Mouse (Mus musculus) cerebellum, postnatal 14 days (tissue): ENCODE data around the gene Dennd6a.
"Not testable (repeated sequence)": the region's sequence is repeated elsewhere in the genome, so short reads cannot be mapped to it uniquely, and the experiment has no call there.

Experiments
- DNase-seq, 2 experiments: peaks; one replicate each; pipeline ENCODE4 v3.0.0; 2021; ENCODE audit warnings: mixed read lengths in 2 of 2

Dennd6a gene

DNA sequence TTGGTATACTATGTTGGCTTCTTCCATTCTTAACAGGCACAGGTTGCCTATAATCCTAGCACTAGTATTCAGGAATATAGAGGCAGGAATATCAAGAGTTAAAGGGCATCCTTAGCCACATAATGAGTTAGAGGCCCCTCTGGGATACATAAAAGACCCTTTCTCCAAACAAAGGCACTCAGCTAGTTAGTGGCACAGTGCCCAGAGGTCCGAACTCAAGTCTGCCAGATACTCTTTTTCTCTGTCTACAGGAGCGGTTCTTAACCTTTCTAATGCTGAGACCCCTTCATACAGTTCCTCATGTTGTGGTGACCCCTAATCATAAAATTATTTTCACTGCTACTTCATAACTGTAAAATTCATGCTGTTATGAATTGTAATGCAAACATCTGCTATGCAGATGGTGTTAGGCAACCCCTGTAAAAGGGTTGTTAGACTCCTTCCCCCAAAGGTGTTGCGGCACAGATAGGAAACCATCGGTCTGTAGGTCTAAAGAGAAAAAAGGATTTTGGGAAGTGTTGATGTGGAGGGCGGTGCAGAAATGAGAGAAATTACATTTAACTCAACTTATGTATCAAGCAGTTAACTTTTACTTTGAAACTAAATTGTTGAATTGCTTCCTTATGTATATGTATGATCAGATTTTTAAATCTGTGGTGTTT, 72.5 kb downstream of the Dennd6a start:
- peak in 1 of 2 experiments; percentile 17 for DNase-seq

GRCm38 (mm10) chr14:26647811-26648210, 74.2 kb downstream of the Dennd6a start:
- no peak for DNase-seq

GRCm38 (mm10) chr14:26651901-26652300, 78.2 kb downstream of the Dennd6a start:
- peak in 1 of 2 experiments; percentile 18 for DNase-seq

DNA sequence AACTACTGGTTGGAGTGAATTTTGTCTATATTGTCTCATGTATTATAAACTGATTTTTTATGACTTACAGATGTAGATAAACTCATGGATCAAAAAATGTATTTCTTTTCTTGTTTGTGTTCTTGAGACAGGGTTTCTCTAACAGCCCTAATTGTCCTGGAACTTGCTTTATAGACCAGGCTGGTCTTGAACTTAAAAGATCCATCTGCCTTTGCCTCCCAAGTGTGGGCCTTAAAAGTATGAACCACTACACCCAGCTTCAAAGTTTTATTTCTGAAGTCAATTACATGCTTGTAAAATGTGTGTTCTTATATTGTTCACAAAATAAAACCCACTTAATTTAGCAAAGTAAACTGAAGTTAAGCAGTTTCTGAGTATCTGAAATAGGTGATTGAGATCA, 84.5 kb downstream of the Dennd6a start:
- DNase-seq: no peak

DNA sequence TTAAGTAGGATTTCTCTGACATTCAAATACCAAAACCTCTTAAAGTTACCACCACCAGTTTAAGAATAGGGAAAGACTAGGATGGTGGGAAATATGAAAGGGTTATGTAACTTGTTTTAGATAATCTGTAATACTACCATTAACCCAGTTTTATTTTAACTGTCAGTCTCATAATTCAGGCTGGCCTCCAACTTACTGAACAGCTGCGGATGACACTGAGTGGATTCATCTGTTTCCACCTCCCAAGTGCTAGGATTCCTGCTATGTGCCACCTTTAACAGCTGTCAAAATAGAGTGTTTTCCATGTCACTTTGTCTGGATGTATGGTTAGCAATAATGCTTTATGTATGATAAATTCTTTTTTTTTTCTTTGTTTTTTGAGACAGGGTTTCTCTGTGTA, 86.6 kb downstream of the Dennd6a start:
- DNase-seq: no peak

GRCm38 (mm10) chr14:26662016-26662415, 88.4 kb downstream of the Dennd6a start:
- DNase-seq: no peak

DNA sequence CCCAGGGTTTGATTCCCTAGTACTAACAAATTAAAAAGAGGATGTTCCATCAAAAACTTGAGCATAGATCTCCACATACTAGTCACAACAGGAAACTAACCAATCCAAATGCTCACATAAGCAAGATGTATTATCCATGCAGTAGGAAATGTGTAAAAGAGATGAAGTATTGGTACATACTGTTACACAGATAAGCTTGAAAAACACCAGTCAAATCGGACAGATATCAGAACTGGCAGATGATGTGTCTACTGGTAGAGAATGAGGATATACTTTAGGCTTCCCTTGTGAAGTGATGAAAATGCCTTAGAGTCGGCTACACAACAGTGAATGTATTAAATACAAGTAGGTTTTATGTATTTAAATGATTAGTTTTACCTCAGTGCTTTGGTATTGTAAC, 88.8 kb downstream of the Dennd6a start:
- DNase-seq: no peak

- DNase-seq: no peak
These were observed 90.2 kb downstream of the Dennd6a start for GRCm38 (mm10) chr14:26663851-26664250.

GRCm38 (mm10) chr14:26667991-26668370, 94.3 kb downstream of the Dennd6a start:
- no peak for DNase-seq

- peak; percentile 14 to 62 for DNase-seq
These were observed 95.0 kb downstream of the Dennd6a start for GRCm38 (mm10) chr14:26668371-26669291.

- peak; percentile 87 to 90 for DNase-seq
These were observed 95.8 kb downstream of the Dennd6a start, which contains the start of gene Pde12 for GRCm38 (mm10) chr14:26669292-26670073. Gene Pde12 (minus strand): TSS chr14:26669883.

DNA sequence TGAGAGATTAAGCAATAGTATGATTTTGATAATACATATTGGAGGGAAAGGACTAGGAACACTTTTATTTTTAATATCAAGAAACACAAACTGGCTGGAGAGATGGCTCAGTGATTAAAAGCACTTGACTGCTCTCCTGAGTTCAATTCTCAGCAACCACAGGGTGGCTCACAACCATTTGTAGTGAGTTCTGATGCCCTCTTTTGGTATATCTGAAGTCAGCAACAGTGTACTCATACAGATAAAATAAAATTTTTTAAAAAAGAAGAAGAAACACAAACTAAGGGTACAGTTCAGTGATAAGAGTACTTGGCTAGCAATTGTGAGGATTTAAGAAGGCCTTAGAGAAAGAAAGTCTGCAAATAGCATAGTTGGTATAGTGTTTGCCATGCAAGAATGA, 97.3 kb downstream of the Dennd6a start:
- no peak for DNase-seq

DNA sequence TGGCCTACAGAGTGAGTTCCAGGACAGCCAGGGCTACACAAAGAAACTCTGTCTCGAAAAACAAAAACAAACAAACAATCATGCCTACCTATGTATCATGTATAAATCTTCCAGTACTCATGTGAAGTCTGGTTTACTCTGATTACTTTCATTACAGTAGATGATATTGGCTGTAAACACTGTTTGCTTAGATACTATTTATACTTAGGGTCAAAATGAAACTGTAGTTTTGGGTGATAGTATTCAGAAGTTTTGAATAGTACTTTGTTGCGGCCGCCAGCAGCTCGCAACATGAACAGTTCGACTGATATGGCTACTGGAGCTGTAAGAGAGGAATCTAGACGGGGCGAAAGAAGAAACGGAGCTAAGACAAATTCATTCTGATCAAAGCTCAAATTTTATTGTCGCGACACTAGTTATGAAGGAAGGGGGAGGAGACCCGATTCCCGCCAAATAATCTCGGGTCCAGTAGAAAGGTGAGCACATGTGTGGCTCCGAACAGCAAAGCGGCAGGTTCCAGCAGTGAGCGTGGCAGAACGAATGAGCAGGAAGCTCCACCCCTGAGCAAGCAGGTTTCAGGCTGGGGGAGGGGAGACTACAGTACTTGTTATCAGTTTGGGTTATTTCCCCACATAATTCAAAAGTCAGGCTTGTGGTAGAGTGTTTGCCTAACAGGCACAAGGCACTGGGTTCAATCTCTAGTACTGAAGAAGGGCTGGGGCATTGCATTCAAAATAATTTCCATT, 98.4 kb downstream of the Dennd6a start:
- not testable (repeated sequence) for DNase-seq

GRCm38 (mm10) chr14:26674476-26675169, 101.0 kb downstream of the Dennd6a start:
- not testable (repeated sequence) for DNase-seq

GRCm38 (mm10) chr14:26675371-26675770, 101.7 kb downstream of the Dennd6a start:
- peak; percentile 26 to 54 for DNase-seq

DNA sequence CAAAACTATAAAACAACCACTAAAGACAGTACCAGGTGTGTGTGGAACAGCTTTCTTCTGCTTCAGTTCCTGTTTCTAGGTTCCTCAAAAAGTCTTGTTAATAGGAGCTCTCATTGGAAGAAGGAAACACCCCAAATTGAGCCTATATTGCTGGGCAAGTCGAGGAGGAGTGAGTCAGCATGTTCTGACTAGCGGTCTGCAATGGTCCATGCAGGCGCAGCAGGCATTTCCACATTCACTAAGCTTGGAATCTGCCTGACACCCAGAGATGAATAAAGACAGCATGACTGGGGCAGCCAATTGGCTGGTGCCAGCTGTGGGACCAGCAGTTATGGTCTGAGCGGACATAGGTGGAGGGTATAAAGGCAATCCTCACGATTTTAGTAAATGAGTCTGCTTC, 102.1 kb downstream of the Dennd6a start:
- no peak for DNase-seq
